ENCODE assay signal across 8 mouse cellular contexts in the genomic region with DNA sequence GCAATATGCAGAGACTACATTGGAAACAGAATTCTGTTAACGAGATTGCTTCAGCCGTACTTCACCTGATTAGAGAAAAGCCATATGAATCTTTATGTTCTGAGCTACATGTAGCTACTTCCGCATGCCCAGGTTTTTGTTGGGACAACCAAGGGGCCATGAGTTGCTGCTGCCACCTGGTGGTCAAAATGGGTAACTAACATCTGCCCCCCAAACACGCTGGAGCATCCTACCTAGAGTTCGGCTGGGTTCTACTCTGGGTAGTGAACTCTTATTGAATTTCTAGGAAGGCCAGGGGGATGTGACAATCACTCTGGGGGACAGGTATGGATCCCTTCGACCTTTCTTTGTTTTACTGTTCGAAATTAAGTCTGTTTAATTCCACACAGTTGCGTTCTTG. TPM values are rescaled to one million over a fixed set of nuclear protein-coding genes. Genes with fewer than 3 reads are reported as not detected.
DNase-seq lines count a peak whose midpoint lies in the region; ATAC-seq lines count a peak whose summit lies in the region.

No protein-coding gene starts in this region.

- H3K4me2 ChIP-seq in stomach, embryonic 15.5 days = no peak overlapping the region

- intact Hi-C loops in left cerebral cortex, postnatal 4 days (cut with DNase I) = loop anchor here (2.0 kb wide), 2 partner anchors 144 to 274 kb away; no protein-coding TSS in a partner anchor

- H3K9ac ChIP-seq in stomach, embryonic 15.5 days = no peak overlapping the region

- 18% methylated on average over 8 of the region's 8 CpGs for whole genome bisulfite sequencing in stomach, embryonic 15.5 days

- H3K4me3 ChIP-seq in stomach, embryonic 15.5 days (replicated peaks) = no peak overlapping the region

- no peak overlapping the region for H3K27ac ChIP-seq in stomach, embryonic 15.5 days

- no peaks in the 10 kb centered on the region for H3K27me3 ChIP-seq in stomach, embryonic 15.5 days (replicated peaks)

- H3K36me3 ChIP-seq in stomach, embryonic 15.5 days = no peaks in the 10 kb centered on the region

- H3K9me3 ChIP-seq in stomach, embryonic 15.5 days = no peaks in the 10 kb centered on the region

- no peaks in the 10 kb centered on the region for H3K4me1 ChIP-seq in stomach, embryonic 15.5 days

- peak; percentile 85 for DNase-seq in 416B (ENCODE audit: low read depth)
- peak; percentile 84 for DNase-seq in adipocyte (ENCODE audit: low spot score)
- DNase-seq in gastrocnemius, postnatal 10 days = peak; percentile 80
- peak; percentile 85 for DNase-seq in kidney, adult 18-20 months
- peak; percentile 69 for DNase-seq in left cerebral cortex, postnatal 4 days
- DNase-seq in natural killer cell, adult 2 months (ENCODE audit: low spot score in 2 of 2) = peak; percentile 55 to 63

- peak; percentile 96 for ATAC-seq in common myeloid progenitor, adult 5-6 weeks (replicated peaks; ENCODE audit: low read depth, poor library complexity, severe bottlenecking)
- ATAC-seq in stomach, embryonic 15.5 days (ENCODE audit: insufficient read depth, low FRiP score, low read depth) = peak; percentile 39; the same call in 1 of the 2 replicates

RNA-seq across cellular contexts. Expression of gene Wwc2, which starts 25.8 kb away (rescaled TPM):
- 6.4 and 8.9 TPM in 2 replicates for total RNA-seq in common myeloid progenitor, adult 5-6 weeks (2017)
- 10 to 100 TPM; 12.8 to 14.6 TPM for total RNA-seq in gastrocnemius, postnatal 10 days (2021)
- 10 to 100 TPM; 23.3 to 23.7 TPM for total RNA-seq in left cerebral cortex, postnatal 4 days (2021)
- polyA plus RNA-seq in stomach, embryonic 15.5 days (2015; fragmentation: Nextera tagmentation; extraction: Ambion mirVana) = 10.4 and 10.5 TPM in 2 replicates
